Mouse (Mus musculus) liver, postnatal 0 days (tissue): ENCODE results near the gene Kng1.
"Not testable (repeated sequence)": the region's sequence is repeated elsewhere in the genome, so short reads cannot be mapped to it uniquely, and the experiment has no call there.

Experiments
- CTCF ChIP-seq: sonication (generic); IDR thresholded peaks from 2 replicates; pipeline ENCODE4 v1.5.1; 2016; ENCODE audit warnings: antibody characterized with exemption, low read depth
- EP300 ChIP-seq: IDR thresholded peaks from 2 replicates; pipeline ENCODE4 v1.6.1; 2016; ENCODE audit warnings: antibody characterized with exemption, low read depth, mild to moderate bottlenecking

GRCm38 (mm10) chr16:23096886-23097285 is 39.2 kb downstream of the Kng1 start:
- TF ChIP-seq EP300, CTCF: not testable (repeated sequence)
